Mouse (Mus musculus) urinary bladder, adult 2 months (tissue): ENCODE results near the gene Cd38. TPM values are rescaled to one million over a fixed set of nuclear protein-coding genes. Genes with fewer than 3 reads are reported as not detected.
"Not testable (repeated sequence)": the region's sequence is repeated elsewhere in the genome, so short reads cannot be mapped to it uniquely, and the experiment has no call there.

Experiments
- DNase-seq: peaks from one replicate; pipeline ENCODE4 v3.0.0; 2022; ENCODE audit warnings: low spot score
- polyA plus RNA-seq: library from polyadenylated mRNA; depleted of rRNA; stranded (reverse); fragments of >200 nt; gene quantifications from 2 replicates; pipeline ENCODE4 v1.2.3, GENCODE M21; 2012

The Cd38 gene
- polyA plus RNA-seq, 1 experiment: 9.9 TPM

- DNase-seq: no peak
Observed at GRCm38 (mm10) chr5:43859663-43860062, 8.7 kb upstream of the Cd38 start.

- DNase-seq: no peak
Observed at GRCm38 (mm10) chr5:43860096-43860495, 8.3 kb upstream of the Cd38 start.

GRCm38 (mm10) chr5:43860670-43861431 is 7.5 kb upstream of the Cd38 start:
- DNase-seq: no peak

- DNase-seq: no peak
Observed at GRCm38 (mm10) chr5:43863642-43864041, 4.7 kb upstream of the Cd38 start.

- no peak for DNase-seq
Observed at GRCm38 (mm10) chr5:43865316-43865715, 3.0 kb upstream of the Cd38 start.

- peak; percentile 25 for DNase-seq
Observed at GRCm38 (mm10) chr5:43868711-43869600, 603 bp downstream of the Cd38 start.

GRCm38 (mm10) chr5:43871845-43872244 is 3.5 kb downstream of the Cd38 start:
- DNase-seq: no peak

GRCm38 (mm10) chr5:43872652-43873051 is 4.3 kb downstream of the Cd38 start:
- DNase-seq: no peak

GRCm38 (mm10) chr5:43882034-43882433 is 13.7 kb downstream of the Cd38 start:
- DNase-seq: no peak

GRCm38 (mm10) chr5:43885060-43885820 is 16.9 kb downstream of the Cd38 start:
- DNase-seq: no peak

GRCm38 (mm10) chr5:43892386-43892785 is 24.0 kb downstream of the Cd38 start:
- DNase-seq: no peak

GRCm38 (mm10) chr5:43894113-43894512 is 25.8 kb downstream of the Cd38 start:
- no peak for DNase-seq

- DNase-seq: no peak
Observed at GRCm38 (mm10) chr5:43895931-43896330, 27.6 kb downstream of the Cd38 start.

- DNase-seq: no peak
Observed at GRCm38 (mm10) chr5:43904685-43905084, 36.3 kb downstream of the Cd38 start.

- DNase-seq: no peak
Observed at GRCm38 (mm10) chr5:43909213-43909612, 40.9 kb downstream of the Cd38 start.

- no peak for DNase-seq
Observed at GRCm38 (mm10) chr5:43910006-43910405, 41.7 kb downstream of the Cd38 start.

GRCm38 (mm10) chr5:43912844-43913243 is 44.5 kb downstream of the Cd38 start, which contains the start of gene Gm7879:
Gene Gm7879, plus strand, starts transcription at chr5:43913144.
- DNase-seq: not testable (repeated sequence)

- no peak for DNase-seq
Observed at GRCm38 (mm10) chr5:43915261-43915886, 47.0 kb downstream of the Cd38 start.

- DNase-seq: no peak
Observed at GRCm38 (mm10) chr5:43921877-43922276, 53.5 kb downstream of the Cd38 start.

GRCm38 (mm10) chr5:43923933-43924332 is 55.6 kb downstream of the Cd38 start:
- DNase-seq: peak; percentile 40

- no peak for DNase-seq
Observed at GRCm38 (mm10) chr5:43927729-43928128, 59.4 kb downstream of the Cd38 start.

- DNase-seq: no peak
Observed at GRCm38 (mm10) chr5:43933269-43933668, 64.9 kb downstream of the Cd38 start.
